Mouse (Mus musculus) heart, adult 2 months (tissue): ENCODE measurements around the gene Ldlr. TPM values are rescaled to one million over a fixed set of nuclear protein-coding genes. Genes with fewer than 3 reads are reported as not detected.
A peak's percentile ranks its signal among the peaks of the same experiment; 100 is the strongest.

Experiments
- DNase-seq, 2 experiments: peaks; one replicate each; pipeline ENCODE4 v3.0.0; 2021
- H3K27ac ChIP-seq: fragments of 200-600 bp; 2 replicates; pipeline ENCODE4 v1.8.1; 2022
- H3K27me3 ChIP-seq: fragments of 200-500 bp; 2 replicates; pipeline ENCODE4 v1.6.1; 2012; ENCODE audit warnings: mild to moderate bottlenecking, low read length, inconsistent platforms, mixed read lengths; ENCODE audit not compliant: control insufficient read depth, insufficient read depth
- H3K36me3 ChIP-seq: fragments of 200-500 bp; 2 replicates; pipeline ENCODE4 v1.6.1; 2012; ENCODE audit warnings: low read length, inconsistent platforms; ENCODE audit not compliant: control insufficient read depth, insufficient read depth
- H3K4me1 ChIP-seq: fragments of 200-500 bp; 2 replicates; pipeline ENCODE4 v1.6.1; 2011; ENCODE audit warnings: low read length; ENCODE audit not compliant: control insufficient read depth, insufficient read depth
- H3K4me3 ChIP-seq: fragments of 200-600 bp; 2 replicates; pipeline ENCODE4 v1.8.1; 2022
- H3K79me2 ChIP-seq: fragments of 200-500 bp; replicated peaks from 2 replicates; pipeline ENCODE4 v1.6.1; 2012; ENCODE audit warnings: mild to moderate bottlenecking, inconsistent platforms, low read length, moderate library complexity, mixed read lengths; ENCODE audit not compliant: control insufficient read depth, insufficient read depth
- H3K9ac ChIP-seq: fragments of 200-500 bp; 2 replicates; pipeline ENCODE4 v1.6.1; 2012; ENCODE audit warnings: low read depth, mild to moderate bottlenecking, control low read depth, inconsistent platforms, low read length, mixed read lengths
- CTCF ChIP-seq: fragments of 200-600 bp; IDR thresholded peaks from 2 replicates; pipeline ENCODE4 v1.8.1; 2022; ENCODE audit warnings: antibody characterized with exemption, mild to moderate bottlenecking, moderate library complexity
- EP300 ChIP-seq: fragments of 200-500 bp; IDR thresholded peaks from 2 replicates; pipeline ENCODE4 v1.6.1; 2011; ENCODE audit warnings: low read depth, low read length, control low read depth; ENCODE audit not compliant: insufficient read depth
- POLR2A ChIP-seq: fragments of 200-500 bp; IDR thresholded peaks from 2 replicates; pipeline ENCODE4 v1.6.1; 2011; ENCODE audit warnings: mild to moderate bottlenecking, low read depth, low read length, control low read depth; ENCODE audit not compliant: insufficient read depth
- WGBS: fragments of 180-500 bp; shearing (Covaris S2); methylation state at CpG from one replicate; pipeline ENCODE4 v1.1.7; 2018; 5-methylcytosine and 5-hydroxymethylcytosine counted together
- intact Hi-C: fragments of 180-260 bp; cut with DNase I; formaldehyde crosslinking; loops from one replicate; pipeline ENCODE4 v1.15.1; 2025
- polyA plus RNA-seq: library from polyadenylated mRNA; depleted of rRNA; stranded (reverse); fragments of >200 nt; gene quantifications from 2 replicates; pipeline ENCODE4 v1.2.3, GENCODE M21; 2012; rRNA removed
- total RNA-seq, 2 experiments: library from RNA; stranded (reverse); gene quantifications; 2 replicates each; pipeline ENCODE4 v1.2.3; 2021

Ldlr gene
- total and polyA plus RNA-seq, 3 experiments = 3.4 to 7.2 (median 4.2) TPM

DNA sequence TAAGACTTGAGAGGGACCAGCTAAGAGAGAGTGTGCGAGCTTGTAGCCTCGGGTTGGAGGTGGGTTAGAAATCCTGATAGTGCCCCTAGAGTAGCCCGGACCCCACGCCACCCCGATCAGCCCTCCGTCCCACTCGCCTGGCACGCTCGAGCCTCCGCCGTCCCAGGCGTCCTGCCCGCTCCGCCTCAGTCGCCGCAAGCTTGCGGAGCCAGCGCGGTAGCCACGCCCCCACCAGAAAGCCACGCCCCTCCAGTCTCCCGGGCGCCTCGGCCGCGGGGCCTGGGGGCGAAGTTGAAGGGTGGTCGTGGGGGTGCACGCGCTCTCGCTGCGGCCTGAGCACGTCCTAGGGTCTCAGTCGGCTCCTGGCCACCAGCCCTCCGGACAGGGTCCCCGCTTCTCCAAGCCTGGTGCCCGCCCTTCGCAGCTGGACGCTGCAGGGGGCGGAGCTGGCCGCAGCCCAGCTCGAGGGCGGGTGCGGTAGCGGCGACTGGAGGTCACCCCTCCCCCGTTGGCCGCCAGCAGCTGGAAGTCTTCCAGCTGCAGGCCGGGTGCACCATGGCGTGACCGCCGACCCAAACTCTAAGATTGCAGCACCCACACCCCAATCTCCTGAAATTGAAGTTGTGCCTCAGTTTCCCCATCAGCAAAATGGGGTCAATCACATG, 75.2 kb downstream of the Ldlr start, which contains the start of gene Kank2:
Gene Kank2, minus strand, starts transcription at position 400 of the 665 bp plus-strand sequence.
- intact Hi-C loops = no loop called here
- Histone ChIP-seq H3K27me3 (no peaks in the 10 kb centered on the region), H3K4me3 (peak within 1 kb of the TSS; percentile 97), H3K79me2 (0 out of 2 replicates have a peak, but pooled peaks cover 2% of the 10 kb centered on the region), H3K36me3 (no peaks in the 10 kb centered on the region; the same call in 1 of the 2 replicates), H3K9ac (peak within 1 kb of the TSS; percentile 88), H3K4me1 (peaks cover 13% of the 10 kb centered on the region), H3K27ac (peak within 1 kb of the TSS; percentile 96)
- TF ChIP-seq CTCF = no peak
- TF ChIP-seq POLR2A = peak; percentile 91
- peak; percentile 57; the same call in 1 of the 2 replicates for TF ChIP-seq EP300
- WGBS = under 1% methylated on average over 51 of the region's 52 CpGs
- DNase-seq = peak; percentile 94 to 97

DNA sequence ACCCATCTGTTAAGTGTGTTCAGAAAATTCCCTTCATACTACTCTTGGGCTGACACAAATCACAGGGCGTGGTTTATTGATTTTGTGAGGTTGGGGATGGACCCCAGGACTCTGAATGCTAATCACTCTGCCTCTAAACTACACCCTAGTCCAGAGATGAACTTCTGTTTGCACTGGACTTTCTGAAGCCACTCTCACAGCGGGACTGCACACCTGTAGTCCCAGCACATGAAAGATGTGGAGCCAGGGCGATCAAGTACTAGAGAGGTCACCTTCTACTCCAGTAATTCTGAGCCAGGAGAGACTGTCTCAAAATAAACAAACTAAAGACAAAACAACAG, 75.7 kb downstream of the Ldlr start:
- no peak for DNase-seq
- intact Hi-C loops = no loop called here

More for the DNA sequence above, 75.7 kb downstream of the Ldlr start:
- Histone ChIP-seq H3K4me3 (peak overlapping the region; percentile 97), H3K4me1 (peaks cover 13% of the 10 kb centered on the region), H3K27me3 (no peaks in the 10 kb centered on the region), H3K79me2 (0 out of 2 replicates have a peak, but pooled peaks cover 2% of the 10 kb centered on the region), H3K9ac (no peak overlapping the region; the same call in 1 of the 2 replicates), H3K27ac (peak overlapping the region; percentile 96), H3K36me3 (no peaks in the 10 kb centered on the region; the same call in 1 of the 2 replicates)
- no peak for TF ChIP-seq EP300
- TF ChIP-seq CTCF = no peak
- no peak for TF ChIP-seq POLR2A
- 42% methylated on average over 3 of the region's 3 CpGs for WGBS

Other genes starting within 250 kb of the Ldlr start
- gene Tmed1, start 213.2 kb upstream of the Ldlr start, total RNA-seq = 10 to 100 TPM; 40.9 to 47.2 TPM
- gene Tmed1, start 213.2 kb upstream of the Ldlr start, polyA plus RNA-seq = 48.1 and 58.9 TPM in 2 replicates
- gene AB124611, start 197.3 kb upstream of the Ldlr start, total RNA-seq = 1 to 10 TPM; 1.4 to 2.4 TPM
- gene AB124611, start 197.3 kb upstream of the Ldlr start, polyA plus RNA-seq = 1.5 TPM in 2 replicates
- gene Carm1, start 176.6 kb upstream of the Ldlr start, total RNA-seq = 10 to 100 TPM; 61.5 to 66.5 TPM
- gene Carm1, start 176.6 kb upstream of the Ldlr start, polyA plus RNA-seq = 65.4 and 77.6 TPM in 2 replicates
- 10 to 100 TPM; 55.2 to 63.8 TPM for gene Timm29, start 130.8 kb upstream of the Ldlr start, total RNA-seq
- gene Timm29, start 130.8 kb upstream of the Ldlr start, polyA plus RNA-seq = 35.2 and 58.6 TPM in 2 replicates
- 1 to 10 TPM; 6.4 to 8.0 TPM for gene Yipf2, start 130.7 kb upstream of the Ldlr start, total RNA-seq
- gene Yipf2, start 130.7 kb upstream of the Ldlr start, polyA plus RNA-seq = 11.2 and 12.5 TPM in 2 replicates
- gene Smarca4, start 107.3 kb upstream of the Ldlr start, total RNA-seq = 10 to 100 TPM; 43.5 to 47.0 TPM
- gene Smarca4, start 107.3 kb upstream of the Ldlr start, polyA plus RNA-seq = 21.5 and 26.5 TPM in 2 replicates
- gene Spc24, start 36.8 kb downstream of the Ldlr start, total RNA-seq = 1 to 10 TPM; 5.1 to 6.8 TPM
- gene Spc24, start 36.8 kb downstream of the Ldlr start, polyA plus RNA-seq = 6.0 and 6.2 TPM in 2 replicates
- 10 to 100 TPM; 57.3 to 62.9 TPM for gene Kank2, start 75.3 kb downstream of the Ldlr start, total RNA-seq
- gene Kank2, start 75.3 kb downstream of the Ldlr start, polyA plus RNA-seq = 45.3 and 52.7 TPM in 2 replicates
- gene Angptl8, start 112.0 kb downstream of the Ldlr start, total RNA-seq = not detected
- gene Angptl8, start 112.0 kb downstream of the Ldlr start, polyA plus RNA-seq = 0.41 and 2.4 TPM in 2 replicates
- gene Dock6, start 129.2 kb downstream of the Ldlr start, total RNA-seq = 10 to 100 TPM; 25.9 to 33.8 TPM
- gene Dock6, start 129.2 kb downstream of the Ldlr start, polyA plus RNA-seq = 87.9 and 92.7 TPM in 2 replicates
- 10 to 100 TPM; 12.4 to 13.5 TPM for gene Rab3d, start 194.7 kb downstream of the Ldlr start, total RNA-seq
- 22.8 and 27.6 TPM in 2 replicates for gene Rab3d, start 194.7 kb downstream of the Ldlr start, polyA plus RNA-seq
- 1 to 10 TPM; 3.0 to 3.4 TPM for gene Ccdc159, start 204.0 kb downstream of the Ldlr start, total RNA-seq
- gene Ccdc159, start 204.0 kb downstream of the Ldlr start, polyA plus RNA-seq = 4.9 and 6.6 TPM in 2 replicates
- gene Tmem205, start 204.1 kb downstream of the Ldlr start, total RNA-seq = 10 to 100 TPM; 65.5 to 71.8 TPM
- 96.1 and 129 TPM in 2 replicates for gene Tmem205, start 204.1 kb downstream of the Ldlr start, polyA plus RNA-seq
- 1 to 10 TPM; 2.5 to 2.6 TPM for gene Plppr2, start 213.6 kb downstream of the Ldlr start, total RNA-seq
- 5.3 and 7.5 TPM in 2 replicates for gene Plppr2, start 213.6 kb downstream of the Ldlr start, polyA plus RNA-seq
- 1 to 10 TPM; 6.5 to 7.4 TPM for gene Swsap1, start 232.3 kb downstream of the Ldlr start, total RNA-seq
- 4.6 and 6.2 TPM in 2 replicates for gene Swsap1, start 232.3 kb downstream of the Ldlr start, polyA plus RNA-seq
- 1 to 10 TPM; 1.1 to 1.4 TPM for gene Epor, start 240.0 kb downstream of the Ldlr start, total RNA-seq
- gene Epor, start 240.0 kb downstream of the Ldlr start, polyA plus RNA-seq = 2.1 and 2.5 TPM in 2 replicates